Comparison of ENCODE assay signal across 14 mouse cellular contexts in the genomic region with DNA sequence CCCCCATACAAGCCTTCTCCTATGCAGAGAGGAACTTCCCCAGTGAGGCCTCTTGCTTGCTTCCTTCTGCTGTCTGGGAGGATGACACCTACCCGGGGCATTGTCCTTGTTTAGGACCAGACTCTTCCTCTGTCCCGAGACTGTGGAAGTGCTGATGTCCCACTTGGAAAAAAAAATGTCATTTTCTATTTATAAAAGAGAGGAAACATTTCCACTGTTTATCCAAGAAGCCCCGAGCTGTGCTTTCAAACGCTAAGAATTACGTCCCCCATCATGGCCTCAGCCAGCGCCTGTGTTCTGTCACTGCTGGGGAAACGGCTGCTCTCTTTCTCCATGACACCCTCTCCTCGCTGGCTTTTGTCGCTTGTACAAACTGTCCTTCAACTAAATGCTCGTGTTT.
DNase-seq lines count a peak whose midpoint lies in the region; ATAC-seq and TF ChIP-seq lines count a peak whose summit lies in the region.
"Had no signal": no experiment of that assay in that cellular context is flagged by ENCODE, and none has a peak within 500 bp of the region (broad histone marks: within the 10 kb centered on the region; RNA-seq: fewer than 3 reads in every experiment).

No protein-coding gene starts in this region.

- H3K4me3 ChIP-seq in heart, embryonic 11.5 days (ENCODE audit: low read depth, low read length) = no peak overlapping the region
- no peak overlapping the region for H3K4me3 ChIP-seq in lung, embryonic 15.5 days
- H3K4me3 ChIP-seq in lung, adult 2 months (replicated peaks; ENCODE audit: extremely low read depth, low read depth, low read length) = no peak overlapping the region
- no peak overlapping the region for H3K4me3 ChIP-seq in stomach, embryonic 15.5 days (replicated peaks)
- H3K4me3 ChIP-seq in hindbrain, embryonic 13.5 days = no peak overlapping the region
- H3K4me3 ChIP-seq: forebrain, embryonic 12.5 days had no signal

- H3K36me3 ChIP-seq in heart, embryonic 11.5 days (ENCODE audit: control insufficient read depth, insufficient read depth, low read length) = no peaks in the 10 kb centered on the region
- no peaks in the 10 kb centered on the region for H3K36me3 ChIP-seq in lung, embryonic 15.5 days
- H3K36me3 ChIP-seq in stomach, embryonic 15.5 days = no peaks in the 10 kb centered on the region
- H3K36me3 ChIP-seq in hindbrain, embryonic 13.5 days = no peaks in the 10 kb centered on the region; the same call in 1 of the 2 replicates
- H3K36me3 ChIP-seq: forebrain, embryonic 12.5 days had no signal

- H3K9me3 ChIP-seq in heart, embryonic 11.5 days (replicated peaks; ENCODE audit: control insufficient read depth, low read length) = no peaks in the 10 kb centered on the region
- no peaks in the 10 kb centered on the region for H3K9me3 ChIP-seq in lung, embryonic 15.5 days
- no peaks in the 10 kb centered on the region for H3K9me3 ChIP-seq in stomach, embryonic 15.5 days
- H3K9me3 ChIP-seq in hindbrain, embryonic 13.5 days = no peaks in the 10 kb centered on the region
- H3K9me3 ChIP-seq: forebrain, embryonic 12.5 days had no signal

- DNase-seq in heart, postnatal 14 days = no peak
- DNase-seq in lung, adult 2 months = no peak
- peak; percentile 60 for DNase-seq in kidney, postnatal 14 days
- no peak for DNase-seq in gastrocnemius, postnatal 36 days
- DNase-seq: cerebellum, adult 18-20 months; gastrocnemius, postnatal 10 days; liver; right cerebral cortex, adult 18-20 months; thymus, postnatal 36 days had no signal

- H3K9ac ChIP-seq in heart, embryonic 11.5 days (ENCODE audit: low read depth, low read length) = peak overlapping the region; percentile 40; the same call in 1 of the 2 replicates
- no peak overlapping the region for H3K9ac ChIP-seq in lung, embryonic 15.5 days
- no peak overlapping the region for H3K9ac ChIP-seq in stomach, embryonic 15.5 days
- no peak overlapping the region for H3K9ac ChIP-seq in hindbrain, embryonic 13.5 days
- H3K9ac ChIP-seq: forebrain, embryonic 12.5 days had no signal

- H3K4me2 ChIP-seq in heart, embryonic 11.5 days = peak overlapping the region; percentile 27; the same call in 1 of the 2 replicates
- no peak overlapping the region for H3K4me2 ChIP-seq in lung, embryonic 15.5 days
- H3K4me2 ChIP-seq in stomach, embryonic 15.5 days = no peak overlapping the region
- no peak overlapping the region for H3K4me2 ChIP-seq in hindbrain, embryonic 13.5 days
- H3K4me2 ChIP-seq: forebrain, embryonic 12.5 days had no signal

- intact Hi-C loops in heart, postnatal 14 days (cut with DNase I) = no loop called here
- intact Hi-C loops in gastrocnemius, postnatal 36 days (cut with DNase I) = no loop called here

- WGBS in heart, embryonic 11.5 days (ENCODE audit: insufficient replicate concordance) = 15% methylated on average over 10 of the region's 10 CpGs
- 22% methylated on average over 10 of the region's 10 CpGs for WGBS in lung, embryonic 15.5 days
- WGBS in lung, adult 2 months = 35% methylated on average over 10 of the region's 10 CpGs
- WGBS in stomach, embryonic 15.5 days = 22% methylated on average over 10 of the region's 10 CpGs
- WGBS in hindbrain, embryonic 13.5 days = 62% methylated on average over 10 of the region's 10 CpGs

- peaks cover 43% of the 10 kb centered on the region for H3K4me1 ChIP-seq in heart, embryonic 11.5 days (ENCODE audit: control insufficient read depth, insufficient read depth, low read length)
- peaks cover 56% of the 10 kb centered on the region for H3K4me1 ChIP-seq in lung, embryonic 15.5 days
- H3K4me1 ChIP-seq in lung, adult 2 months (ENCODE audit: control insufficient read depth, insufficient read depth, low read length) = peaks cover 15% of the 10 kb centered on the region
- peaks cover 45% of the 10 kb centered on the region for H3K4me1 ChIP-seq in stomach, embryonic 15.5 days
- peaks cover 65% of the 10 kb centered on the region for H3K4me1 ChIP-seq in hindbrain, embryonic 13.5 days (replicated peaks)

- TF ChIP-seq POLR2A in lung, adult 2 months (IDR thresholded peaks at IDR 0.05; ENCODE audit: borderline replicate concordance, extremely low read depth, low read depth, low read length) = no peak

- no peaks in the 10 kb centered on the region for H3K27me3 ChIP-seq in heart, embryonic 11.5 days (ENCODE audit: control insufficient read depth, insufficient read depth, low read length)
- H3K27me3 ChIP-seq in lung, embryonic 15.5 days = no peaks in the 10 kb centered on the region
- no peaks in the 10 kb centered on the region for H3K27me3 ChIP-seq in stomach, embryonic 15.5 days (replicated peaks)
- 0 out of 2 replicates have a peak, but pooled peaks cover 6% of the 10 kb centered on the region for H3K27me3 ChIP-seq in hindbrain, embryonic 13.5 days

- no peak for ATAC-seq in heart, embryonic 11.5 days (replicated peaks; ENCODE audit: insufficient number of reproducible peaks, low FRiP score, low TSS enrichment)
- ATAC-seq in lung, embryonic 15.5 days (ENCODE audit: borderline replicate concordance, extremely low read depth, low FRiP score, low TSS enrichment) = peak; percentile 73
- ATAC-seq in stomach, embryonic 15.5 days (ENCODE audit: insufficient read depth, low FRiP score, low read depth) = peak; percentile 41; the same call in 1 of the 2 replicates
- ATAC-seq in hindbrain, embryonic 13.5 days (ENCODE audit: low FRiP score) = no peak

- no peak for TF ChIP-seq CTCF in lung, adult 2 months (IDR thresholded peaks at IDR 0.05; ENCODE audit: insufficient read depth, low read length)

- peak overlapping the region; percentile 78 for H3K27ac ChIP-seq in heart, embryonic 11.5 days (ENCODE audit: low read depth, low read length)
- peak overlapping the region; percentile 90 for H3K27ac ChIP-seq in lung, embryonic 15.5 days
- peak overlapping the region; percentile 90 for H3K27ac ChIP-seq in stomach, embryonic 15.5 days
- H3K27ac ChIP-seq in hindbrain, embryonic 13.5 days = no peak overlapping the region
- H3K27ac ChIP-seq: forebrain, embryonic 12.5 days had no signal

Comparison
In these comparisons a context has a peak if more than half of its experiments do, and no peak if none do; other contexts are left out.
1. ATAC-seq: peak in lung, embryonic 15.5 days (single experiment) and stomach, embryonic 15.5 days (single experiment); none in heart, embryonic 11.5 days (single experiment) and hindbrain, embryonic 13.5 days (single experiment).